Mouse (Mus musculus): ENCODE measurements around the gene Cap1. TPM values are rescaled to one million over a fixed set of nuclear protein-coding genes. Genes with fewer than 3 reads are reported as not detected.
"Not testable (repeated sequence)": the region's sequence is repeated elsewhere in the genome, so short reads cannot be mapped to it uniquely, and the experiment has no call there.

Gene Cap1
- polyA plus RNA-seq, 1 experiment from 2014 or later = 77.9 TPM

DNA sequence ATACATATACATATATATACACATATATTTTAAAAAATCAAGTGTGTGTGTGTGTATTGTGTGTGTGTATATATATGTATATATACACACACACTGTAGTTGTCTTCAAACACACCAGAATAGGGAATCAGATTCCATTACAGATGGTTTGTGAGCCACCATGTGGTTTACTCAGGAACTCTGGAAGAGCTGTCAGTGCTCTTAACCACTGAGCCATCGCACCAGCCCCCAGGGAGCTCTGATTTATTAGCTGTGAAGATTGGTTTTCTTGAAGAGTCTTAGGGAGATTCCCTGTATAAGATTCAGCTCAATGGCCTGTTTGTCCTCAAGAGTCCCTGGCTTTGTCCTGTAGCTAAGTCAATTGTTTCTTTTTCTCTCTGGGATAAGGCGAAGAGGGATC is 47.9 kb downstream of the Cap1 start:
- H3K9ac ChIP-seq (ENCODE audit: low read length) = no peak overlapping the region
- no peak overlapping the region for H3K4me2 ChIP-seq (ENCODE audit: low read length)
- no peaks in the 10 kb centered on the region for H3K9me3 ChIP-seq (ENCODE audit: control insufficient read depth, low read length)
- no peak overlapping the region for H3K27ac ChIP-seq (ENCODE audit: low read depth)
- DNase-seq (ENCODE audit: low spot score) (no peak), ATAC-seq (replicated peaks; ENCODE audit: low FRiP score, low TSS enrichment, low read depth) (no peak)
- 0 out of 2 replicates have a peak, but pooled peaks cover 7% of the 10 kb centered on the region for H3K36me3 ChIP-seq (ENCODE audit: control insufficient read depth, insufficient read depth, low read length)
- WGBS = 78% methylated on average over 2 of the region's 2 CpGs
- peaks cover 6% of the 10 kb centered on the region; the same call in 1 of the 2 replicates for H3K4me1 ChIP-seq (replicated peaks; ENCODE audit: control insufficient read depth, insufficient read depth, low read length)
- H3K4me3 ChIP-seq (ENCODE audit: low read depth, low read length) = no peak overlapping the region
- no peaks in the 10 kb centered on the region for H3K27me3 ChIP-seq (replicated peaks; ENCODE audit: control insufficient read depth, insufficient read depth, low read length)

DNA sequence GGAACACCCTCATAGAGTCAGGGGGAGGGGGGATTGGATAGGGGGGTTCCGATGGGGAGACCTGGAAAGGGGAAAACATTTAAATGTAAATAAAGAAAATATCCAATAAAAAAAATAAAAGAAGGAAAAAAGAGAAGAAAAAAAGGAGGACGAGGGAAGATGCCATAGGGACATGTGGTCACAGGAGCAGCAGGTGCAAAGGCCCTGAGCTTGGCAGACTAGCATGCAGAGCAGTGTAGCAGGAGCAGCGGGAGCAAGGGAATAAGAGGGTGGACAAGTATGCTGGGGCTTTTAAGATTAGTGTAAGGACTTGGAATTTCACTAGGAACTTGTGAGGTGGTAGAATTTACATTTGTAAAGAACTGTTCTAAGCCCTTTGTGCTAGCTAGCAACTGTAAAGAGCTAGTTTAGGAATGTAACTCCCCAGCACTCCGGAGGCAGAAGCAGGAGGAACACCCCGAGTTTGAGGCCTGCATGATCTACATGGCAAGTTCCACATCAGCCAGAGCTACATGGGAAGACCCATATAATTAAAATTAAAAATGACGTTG is 48.6 kb downstream of the Cap1 start:
- H3K36me3 ChIP-seq (ENCODE audit: control insufficient read depth, insufficient read depth, low read length) = 0 out of 2 replicates have a peak, but pooled peaks cover 7% of the 10 kb centered on the region
- H3K9me3 ChIP-seq (ENCODE audit: control insufficient read depth, low read length) = no peaks in the 10 kb centered on the region
- H3K9ac ChIP-seq (ENCODE audit: low read length) = no peak overlapping the region
- H3K4me3 ChIP-seq (ENCODE audit: low read depth, low read length) = no peak overlapping the region
- H3K4me2 ChIP-seq (ENCODE audit: low read length) = peak overlapping the region; percentile 70
- WGBS = 82% methylated on average over 6 of the region's 6 CpGs
- H3K27me3 ChIP-seq (replicated peaks; ENCODE audit: control insufficient read depth, insufficient read depth, low read length) = no peaks in the 10 kb centered on the region
- ATAC-seq (replicated peaks; ENCODE audit: low FRiP score, low TSS enrichment, low read depth) = no peak
- DNase-seq (ENCODE audit: low spot score) = no peak
- no peak overlapping the region for H3K27ac ChIP-seq (ENCODE audit: low read depth)
- peaks cover 6% of the 10 kb centered on the region; the same call in 1 of the 2 replicates for H3K4me1 ChIP-seq (replicated peaks; ENCODE audit: control insufficient read depth, insufficient read depth, low read length)

DNA sequence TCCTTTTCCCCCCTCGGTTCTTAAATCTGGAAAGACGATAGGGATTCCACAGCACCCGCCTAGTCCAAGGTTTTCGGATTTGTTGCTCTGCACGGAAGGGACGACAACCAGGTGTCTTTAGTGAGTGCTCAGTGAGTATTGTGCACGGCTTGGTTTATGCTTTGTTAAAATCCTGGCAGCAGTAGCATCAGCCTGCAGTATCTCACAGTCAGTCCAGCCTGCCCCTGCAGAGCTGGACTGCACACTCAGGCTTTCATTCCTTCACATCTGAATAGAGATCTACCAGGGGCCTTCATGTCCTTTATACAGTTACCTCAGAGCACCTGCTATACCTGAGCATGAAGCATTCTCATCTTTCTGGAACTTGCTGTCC is 49.5 kb downstream of the Cap1 start:
- Histone ChIP-seq H3K9ac (ENCODE audit: low read length) (peak overlapping the region; percentile 62), H3K4me1 (replicated peaks; ENCODE audit: control insufficient read depth, insufficient read depth, low read length) (peaks cover 6% of the 10 kb centered on the region; the same call in 1 of the 2 replicates), H3K27me3 (replicated peaks; ENCODE audit: control insufficient read depth, insufficient read depth, low read length) (no peaks in the 10 kb centered on the region), H3K4me2 (ENCODE audit: low read length) (peak overlapping the region; percentile 70), H3K27ac (ENCODE audit: low read depth) (no peak overlapping the region; the same call in 1 of the 2 replicates), H3K9me3 (ENCODE audit: control insufficient read depth, low read length) (no peaks in the 10 kb centered on the region), H3K36me3 (ENCODE audit: control insufficient read depth, insufficient read depth, low read length) (0 out of 2 replicates have a peak, but pooled peaks cover 7% of the 10 kb centered on the region), H3K4me3 (ENCODE audit: low read depth, low read length) (peak overlapping the region; percentile 72)
- 5% methylated on average over 7 of the region's 7 CpGs for WGBS
- DNase-seq (ENCODE audit: low spot score) (no peak), ATAC-seq (replicated peaks; ENCODE audit: low FRiP score, low TSS enrichment, low read depth) (peak; percentile 62)

DNA sequence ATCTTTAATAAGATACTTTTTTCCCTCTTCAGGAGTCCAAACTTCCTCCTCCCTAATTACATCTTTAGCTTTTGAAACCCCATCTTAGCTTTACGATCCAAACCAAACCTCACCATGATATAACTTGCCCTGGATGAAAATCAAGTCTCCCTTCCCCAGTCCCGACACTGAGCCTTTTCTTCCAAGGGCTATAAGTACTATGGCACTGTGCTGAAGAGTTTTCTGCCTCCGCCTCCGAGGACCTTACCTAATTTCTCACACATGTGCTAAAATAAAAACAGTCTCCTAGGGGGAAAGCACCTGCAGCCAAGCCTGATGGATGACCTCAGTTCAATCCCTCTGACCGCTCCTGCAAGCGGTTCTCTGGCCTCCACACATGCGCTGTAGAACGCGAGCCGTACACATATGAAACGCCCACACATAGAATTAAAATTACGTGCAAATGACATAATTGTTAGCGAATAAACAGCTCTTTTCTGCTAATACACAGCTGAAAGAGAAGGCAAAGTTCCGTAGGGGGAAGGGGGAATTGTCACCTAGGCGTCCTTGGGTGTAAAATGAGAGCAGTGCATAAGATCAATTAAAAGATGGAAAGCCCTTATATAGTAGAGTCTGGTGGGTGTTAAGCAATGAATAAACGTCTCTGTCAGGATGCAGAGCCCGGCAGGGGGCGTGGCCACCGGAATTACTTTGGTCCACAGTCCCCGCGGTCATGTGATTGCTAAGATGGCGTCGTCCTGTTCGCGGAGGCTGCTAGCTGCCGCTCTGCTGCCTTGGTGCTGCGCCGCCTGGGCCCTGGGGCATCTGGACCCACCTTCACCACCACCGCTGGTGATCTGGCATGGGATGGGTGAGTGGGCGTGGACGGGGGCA is 50.1 kb downstream of the Cap1 start, which contains the start of gene Ppt1:
Ppt1 (plus strand) TSS at position 713 of the 873 bp plus-strand sequence.
- H3K4me3 ChIP-seq (ENCODE audit: low read depth, low read length) = peak within 1 kb of the TSS; percentile 72
- no peaks in the 10 kb centered on the region for H3K27me3 ChIP-seq (replicated peaks; ENCODE audit: control insufficient read depth, insufficient read depth, low read length)
- peak within 1 kb of the TSS; percentile 62 for H3K9ac ChIP-seq (ENCODE audit: low read length)
- 0 out of 2 replicates have a peak, but pooled peaks cover 4% of the 10 kb centered on the region for H3K36me3 ChIP-seq (ENCODE audit: control insufficient read depth, insufficient read depth, low read length)
- no peak within 1 kb of the TSS; the same call in 1 of the 2 replicates for H3K27ac ChIP-seq (ENCODE audit: low read depth)
- peak within 1 kb of the TSS; percentile 70 for H3K4me2 ChIP-seq (ENCODE audit: low read length)
- ATAC-seq (replicated peaks; ENCODE audit: low FRiP score, low TSS enrichment, low read depth) = peak; percentile 87
- H3K4me1 ChIP-seq (replicated peaks; ENCODE audit: control insufficient read depth, insufficient read depth, low read length) = peaks cover 6% of the 10 kb centered on the region; the same call in 1 of the 2 replicates
- no peaks in the 10 kb centered on the region for H3K9me3 ChIP-seq (ENCODE audit: control insufficient read depth, low read length)
- DNase-seq (ENCODE audit: low spot score) = peak; percentile 90
- WGBS = 4% methylated on average over 31 of the region's 31 CpGs

DNA sequence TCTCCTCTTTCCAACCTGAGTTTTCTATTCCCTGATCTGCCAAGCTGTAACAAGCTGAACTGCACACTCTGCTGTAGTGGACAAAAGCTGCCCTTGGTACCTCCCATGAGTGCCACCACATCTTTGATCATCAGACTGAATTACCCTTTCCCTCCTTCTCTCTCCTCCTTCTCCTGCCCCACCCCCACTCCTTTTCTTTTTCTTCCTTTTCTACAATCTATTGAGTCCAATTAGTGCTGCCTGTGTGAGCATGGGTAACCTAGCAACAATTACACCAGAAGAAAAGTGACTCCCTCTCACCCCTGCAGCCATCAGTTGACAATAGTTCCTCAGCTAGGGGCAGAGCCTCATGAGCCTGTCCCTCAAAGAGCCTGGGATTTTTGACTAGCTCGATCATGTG is 54.0 kb downstream of the Cap1 start:
- no peaks in the 10 kb centered on the region for H3K36me3 ChIP-seq (ENCODE audit: control insufficient read depth, insufficient read depth, low read length)
- no peak overlapping the region for H3K4me2 ChIP-seq (ENCODE audit: low read length)
- no peak overlapping the region for H3K9ac ChIP-seq (ENCODE audit: low read length)
- WGBS = 70% methylated on average over 1 of the region's 1 CpGs
- no peak overlapping the region for H3K27ac ChIP-seq (ENCODE audit: low read depth)
- peaks cover 4% of the 10 kb centered on the region; the same call in 1 of the 2 replicates for H3K4me1 ChIP-seq (replicated peaks; ENCODE audit: control insufficient read depth, insufficient read depth, low read length)
- ATAC-seq (replicated peaks; ENCODE audit: low FRiP score, low TSS enrichment, low read depth) (no peak), DNase-seq (ENCODE audit: low spot score) (no peak)
- no peaks in the 10 kb centered on the region for H3K27me3 ChIP-seq (replicated peaks; ENCODE audit: control insufficient read depth, insufficient read depth, low read length)
- no peak overlapping the region for H3K4me3 ChIP-seq (ENCODE audit: low read depth, low read length)
- H3K9me3 ChIP-seq (ENCODE audit: control insufficient read depth, low read length) = no peaks in the 10 kb centered on the region

DNA sequence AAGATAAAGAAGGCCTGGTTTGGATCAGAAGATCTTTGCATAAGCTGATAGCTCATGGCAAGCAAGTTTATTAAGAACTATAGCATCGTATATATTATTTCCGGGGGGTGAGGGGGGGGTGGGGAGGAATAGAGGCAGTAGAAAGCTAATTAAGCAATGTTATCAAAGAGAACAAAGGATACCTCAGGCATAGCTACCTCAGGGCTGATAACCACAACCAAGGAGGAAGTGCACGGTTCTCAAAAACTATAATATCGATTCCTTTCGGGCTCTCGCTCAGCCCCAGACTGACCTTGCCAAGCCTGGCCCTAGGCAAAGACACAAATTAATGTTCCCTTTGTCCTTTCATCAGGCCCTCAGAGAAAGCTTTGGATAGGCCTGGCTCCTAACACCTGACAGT is 56.5 kb downstream of the Cap1 start:
- Histone ChIP-seq H3K9ac (ENCODE audit: low read length) (no peak overlapping the region), H3K4me3 (ENCODE audit: low read depth, low read length) (no peak overlapping the region), H3K27ac (ENCODE audit: low read depth) (no peak overlapping the region), H3K4me2 (ENCODE audit: low read length) (no peak overlapping the region), H3K9me3 (ENCODE audit: control insufficient read depth, low read length) (no peaks in the 10 kb centered on the region), H3K27me3 (replicated peaks; ENCODE audit: control insufficient read depth, insufficient read depth, low read length) (no peaks in the 10 kb centered on the region), H3K4me1 (replicated peaks; ENCODE audit: control insufficient read depth, insufficient read depth, low read length) (no peaks in the 10 kb centered on the region), H3K36me3 (ENCODE audit: control insufficient read depth, insufficient read depth, low read length) (no peaks in the 10 kb centered on the region)
- no peak for DNase-seq (ENCODE audit: low spot score)
- ATAC-seq (replicated peaks; ENCODE audit: low FRiP score, low TSS enrichment, low read depth) = no peak
- WGBS = 83% methylated on average over 6 of the region's 6 CpGs

DNA sequence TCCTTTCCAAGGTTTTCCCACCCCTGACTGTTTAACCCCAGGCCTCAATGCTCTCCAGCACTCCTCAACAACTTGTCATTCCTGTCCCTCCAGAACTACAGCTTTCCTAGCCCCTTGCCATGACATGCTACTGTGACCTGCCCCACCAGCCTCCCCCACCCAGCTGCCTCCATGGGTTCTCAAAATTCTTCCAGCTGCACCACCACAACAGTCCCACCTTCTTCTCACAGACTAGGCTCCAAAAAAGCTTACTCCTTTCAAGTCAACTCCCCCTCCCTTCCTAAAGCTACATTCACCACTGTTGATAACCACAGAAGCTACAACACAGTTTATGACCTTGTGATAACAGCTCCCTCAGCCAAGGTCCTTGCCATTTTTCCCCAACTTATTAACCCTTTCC is 58.2 kb downstream of the Cap1 start:
- ATAC-seq (replicated peaks; ENCODE audit: low FRiP score, low TSS enrichment, low read depth) (peak; percentile 72), DNase-seq (ENCODE audit: low spot score) (peak; percentile 58)
- no peaks in the 10 kb centered on the region for H3K27me3 ChIP-seq (replicated peaks; ENCODE audit: control insufficient read depth, insufficient read depth, low read length)
- H3K27ac ChIP-seq (ENCODE audit: low read depth) = peak overlapping the region; percentile 38; the same call in 1 of the 2 replicates
- H3K4me1 ChIP-seq (replicated peaks; ENCODE audit: control insufficient read depth, insufficient read depth, low read length) = no peaks in the 10 kb centered on the region
- no peak overlapping the region for H3K4me3 ChIP-seq (ENCODE audit: low read depth, low read length)
- H3K9ac ChIP-seq (ENCODE audit: low read length) = no peak overlapping the region
- no peaks in the 10 kb centered on the region for H3K36me3 ChIP-seq (ENCODE audit: control insufficient read depth, insufficient read depth, low read length)
- H3K9me3 ChIP-seq (ENCODE audit: control insufficient read depth, low read length) = no peaks in the 10 kb centered on the region
- no peak overlapping the region for H3K4me2 ChIP-seq (ENCODE audit: low read length)

DNA sequence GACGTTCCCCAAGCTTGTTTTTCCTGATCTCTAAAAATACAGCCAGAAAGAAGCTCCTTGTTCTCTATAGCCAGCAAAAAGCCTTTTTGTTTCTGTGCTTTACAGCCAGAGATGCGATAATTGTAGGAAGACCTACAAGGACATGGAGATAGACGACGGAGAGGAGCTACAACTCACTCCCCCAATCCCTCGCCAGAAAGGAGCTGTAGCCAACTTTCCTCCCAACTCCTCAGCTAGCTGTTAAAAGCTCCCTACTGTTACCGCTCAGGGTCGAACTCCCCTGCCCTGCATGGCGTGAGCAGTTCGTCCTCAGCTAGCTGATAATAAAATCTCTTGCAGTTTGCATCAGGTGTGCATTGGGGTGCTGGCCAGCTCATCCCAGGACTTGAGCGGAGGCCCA is 64.9 kb downstream of the Cap1 start:
- H3K4me2 ChIP-seq (ENCODE audit: low read length); H3K4me1 ChIP-seq (replicated peaks; ENCODE audit: control insufficient read depth, insufficient read depth, low read length): not testable (repeated sequence)

More for the DNA sequence above, 64.9 kb downstream of the Cap1 start:
- not testable (repeated sequence) for H3K9ac ChIP-seq (ENCODE audit: low read length); H3K27me3 ChIP-seq (replicated peaks; ENCODE audit: control insufficient read depth, insufficient read depth, low read length); H3K36me3 ChIP-seq (ENCODE audit: control insufficient read depth, insufficient read depth, low read length); H3K4me3 ChIP-seq (ENCODE audit: low read depth, low read length); H3K27ac ChIP-seq (ENCODE audit: low read depth); ATAC-seq (replicated peaks; ENCODE audit: low FRiP score, low TSS enrichment, low read depth); DNase-seq (ENCODE audit: low spot score); H3K9me3 ChIP-seq (ENCODE audit: control insufficient read depth, low read length)
- 26% methylated on average over 10 of the region's 10 CpGs for WGBS
